15 mouse cellular contexts compared by ENCODE assay signal in the genomic region with DNA sequence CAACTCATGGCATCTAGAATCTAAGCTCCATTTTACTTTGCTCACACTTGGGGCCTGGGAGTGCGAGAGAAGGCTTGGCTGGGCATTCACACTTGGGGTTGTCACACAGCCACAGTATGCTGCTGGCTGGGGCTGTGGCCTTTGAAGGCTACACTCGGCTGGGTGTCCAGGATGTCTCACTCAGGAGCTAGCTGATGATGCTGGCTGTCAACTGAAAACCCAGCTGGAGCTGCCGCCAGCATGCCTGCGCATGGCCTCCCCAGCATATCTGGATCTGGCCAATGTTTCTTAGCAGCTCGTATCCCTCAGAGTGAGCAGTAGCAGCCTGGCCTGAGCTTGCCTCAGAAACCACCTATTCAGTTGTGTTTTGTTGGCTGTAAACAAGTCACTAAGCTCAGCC.
DNase-seq lines count a peak whose midpoint lies in the region; ATAC-seq and TF ChIP-seq lines count a peak whose summit lies in the region.
"Had no signal": no experiment of that assay in that cellular context is flagged by ENCODE, and none has a peak within 500 bp of the region (broad histone marks: within the 10 kb centered on the region; RNA-seq: fewer than 3 reads in every experiment).

No protein-coding gene starts in this region.

- WGBS in limb, embryonic 11.5 days: 39% methylated on average over 5 of the region's 5 CpGs
- WGBS in limb, embryonic 10.5 days: 38% methylated on average over 5 of the region's 5 CpGs
- 28% methylated on average over 5 of the region's 5 CpGs for WGBS in heart, postnatal 0 days

- peaks cover 10% of the 10 kb centered on the region; the same call in 1 of the 2 replicates for H3K4me1 ChIP-seq in limb, embryonic 11.5 days (ENCODE audit: control insufficient read depth, insufficient read depth, low read length)
- peaks cover 14% of the 10 kb centered on the region for H3K4me1 ChIP-seq in limb, embryonic 10.5 days
- peaks cover 17% of the 10 kb centered on the region for H3K4me1 ChIP-seq in heart, postnatal 0 days (ENCODE audit: control insufficient read depth, insufficient read depth)
- H3K4me1 ChIP-seq: liver, embryonic 13.5 days had no signal

- intact Hi-C loops in heart, postnatal 25 days (cut with DNase I): no loop called here

- no peaks in the 10 kb centered on the region for H3K36me3 ChIP-seq in limb, embryonic 11.5 days (ENCODE audit: control insufficient read depth, insufficient read depth, low read length)
- no peaks in the 10 kb centered on the region for H3K36me3 ChIP-seq in limb, embryonic 10.5 days
- no peaks in the 10 kb centered on the region for H3K36me3 ChIP-seq in heart, postnatal 0 days (replicated peaks; ENCODE audit: control insufficient read depth, insufficient read depth, low read length)
- H3K36me3 ChIP-seq: liver, embryonic 13.5 days had no signal

- H3K4me3 ChIP-seq in limb, embryonic 11.5 days (ENCODE audit: low read depth, low read length): no peak overlapping the region
- no peak overlapping the region for H3K4me3 ChIP-seq in limb, embryonic 10.5 days
- no peak overlapping the region for H3K4me3 ChIP-seq in heart, postnatal 0 days (ENCODE audit: low read depth, low read length)
- H3K4me3 ChIP-seq: erythroblast, embryonic 14.5 days; liver, embryonic 13.5 days had no signal

- ATAC-seq in limb, embryonic 11.5 days (ENCODE audit: insufficient number of reproducible peaks, low FRiP score, low TSS enrichment, low read depth): no peak
- peak; percentile 71 for ATAC-seq in heart, postnatal 0 days (ENCODE audit: insufficient read depth, low read depth)
- ATAC-seq: inflammation-experienced regulatory T-cells, adult 6 months had no signal

- no peak overlapping the region for H3K9ac ChIP-seq in limb, embryonic 11.5 days (ENCODE audit: low read length)
- no peak overlapping the region for H3K9ac ChIP-seq in heart, postnatal 0 days (replicated peaks; ENCODE audit: low read depth, low read length)
- H3K9ac ChIP-seq: liver, embryonic 13.5 days had no signal

- no peaks in the 10 kb centered on the region for H3K9me3 ChIP-seq in limb, embryonic 11.5 days (ENCODE audit: control insufficient read depth, low read length)
- H3K9me3 ChIP-seq in limb, embryonic 10.5 days (replicated peaks): no peaks in the 10 kb centered on the region
- no peaks in the 10 kb centered on the region for H3K9me3 ChIP-seq in heart, postnatal 0 days (replicated peaks; ENCODE audit: control insufficient read depth, low read length)
- H3K9me3 ChIP-seq: liver, embryonic 13.5 days had no signal

- no peak for TF ChIP-seq EP300 in heart, postnatal 0 days (IDR thresholded peaks at IDR 0.05; ENCODE audit: low read depth)

- TF ChIP-seq CTCF in heart, postnatal 0 days (IDR thresholded peaks at IDR 0.05; ENCODE audit: low read depth): no peak

- H3K27me3 ChIP-seq in limb, embryonic 11.5 days (ENCODE audit: control insufficient read depth, insufficient read depth, low read length): no peaks in the 10 kb centered on the region
- H3K27me3 ChIP-seq in limb, embryonic 10.5 days (ENCODE audit: low read depth, poor library complexity, severe bottlenecking): no peaks in the 10 kb centered on the region
- no peaks in the 10 kb centered on the region for H3K27me3 ChIP-seq in heart, postnatal 0 days (ENCODE audit: control insufficient read depth, insufficient read depth, low read length)
- H3K27me3 ChIP-seq: liver, embryonic 13.5 days had no signal

- H3K4me2 ChIP-seq in limb, embryonic 11.5 days (ENCODE audit: low read depth, severe bottlenecking): no peak overlapping the region
- H3K4me2 ChIP-seq in heart, postnatal 0 days (ENCODE audit: low read depth, low read length): no peak overlapping the region
- H3K4me2 ChIP-seq: liver, embryonic 13.5 days had no signal

- no peak overlapping the region for H3K27ac ChIP-seq in limb, embryonic 11.5 days (replicated peaks; ENCODE audit: low read depth, low read length)
- no peak overlapping the region for H3K27ac ChIP-seq in limb, embryonic 10.5 days
- H3K27ac ChIP-seq in heart, postnatal 0 days (ENCODE audit: low read depth): 0 out of 2 replicates have a peak overlapping the region, but pooled peaks have one; percentile 0
- H3K27ac ChIP-seq: liver, embryonic 13.5 days had no signal

- peak; percentile 87 for DNase-seq in heart, adult 11 months
- DNase-seq in heart, postnatal 25 days (ENCODE audit: low spot score): no peak
- DNase-seq in limb, embryonic 11.5 days (ENCODE audit: low spot score): peak; percentile 44
- DNase-seq in limb, embryonic 10.5 days (ENCODE audit: low spot score): no peak
- DNase-seq in cerebellum, postnatal 14 days: peak; percentile 46 to 69
- peak; percentile 41 for DNase-seq in heart, postnatal 0 days (ENCODE audit: low spot score)
- no peak for DNase-seq in left cerebral cortex, adult 9 months (ENCODE audit: low spot score in 2 of 2)
- DNase-seq in adrenal gland, postnatal 4 days (ENCODE audit: low spot score in 2 of 2): no peak
- DNase-seq: adrenal gland, adult 2 months; layer of hippocampus, postnatal 36 days; liver, embryonic 13.5 days; right cerebral cortex, postnatal 25 days; thymus, postnatal 4 days had no signal

Comparison
In these comparisons a context has a peak if more than half of its experiments do, and no peak if none do; other contexts are left out.
1. DNase-seq: peak in heart, adult 11 months (single experiment), limb, embryonic 11.5 days (single experiment), cerebellum, postnatal 14 days (2 of 2) and heart, postnatal 0 days (single experiment); none in heart, postnatal 25 days (single experiment), limb, embryonic 10.5 days (single experiment), left cerebral cortex, adult 9 months (0 of 2) and adrenal gland, postnatal 4 days (0 of 2).